Mouse (Mus musculus) neural tube, embryonic 11.5 days (tissue): ENCODE data around the gene Diablo. TPM values are rescaled to one million over a fixed set of nuclear protein-coding genes. Genes with fewer than 3 reads are reported as not detected.
A peak's percentile ranks its signal among the peaks of the same experiment; 100 is the strongest.

ENCODE experiments used
- ATAC-seq: fragments of 200-750 bp; cut with Nextera tagmentation; 2 replicates; pipeline ENCODE4 v1.8.0; 2017; ENCODE audit warnings: moderate number of reproducible peaks, mild to moderate bottlenecking, moderate TSS enrichment, moderate library complexity; ENCODE audit not compliant: insufficient read depth, low FRiP score, low TSS enrichment
- DNase-seq: peaks from one replicate; pipeline ENCODE4 v3.0.0-alpha.2; 2015; ENCODE audit warnings: low spot score
- H3K27ac ChIP-seq: fragments of 300-500 bp; sonication (generic); 2 replicates; pipeline ENCODE4 v1.5.1; 2014; ENCODE audit warnings: low read depth, mild to moderate bottlenecking, low read length
- H3K27me3 ChIP-seq: fragments of 300-500 bp; sonication (generic); 2 replicates; pipeline ENCODE4 v1.6.1; 2014; ENCODE audit warnings: mild to moderate bottlenecking, low read length, mixed read lengths; ENCODE audit not compliant: control insufficient read depth, insufficient read depth
- H3K36me3 ChIP-seq: fragments of 300-500 bp; sonication (generic); 2 replicates; pipeline ENCODE4 v1.6.1; 2014; ENCODE audit warnings: mild to moderate bottlenecking, low read length, moderate library complexity, mixed read lengths; ENCODE audit not compliant: control insufficient read depth, insufficient read depth
- H3K4me1 ChIP-seq: fragments of 300-500 bp; sonication (generic); 2 replicates; pipeline ENCODE4 v1.6.1; 2014; ENCODE audit warnings: low read length, mixed read lengths; ENCODE audit not compliant: control insufficient read depth, insufficient read depth
- H3K4me2 ChIP-seq: fragments of 300-500 bp; sonication (generic); 2 replicates; pipeline ENCODE4 v1.6.1; 2014; ENCODE audit warnings: low read depth, mild to moderate bottlenecking, moderate library complexity
- H3K4me3 ChIP-seq: fragments of 300-500 bp; sonication (generic); 2 replicates; pipeline ENCODE4 v1.5.1; 2014; ENCODE audit warnings: low read depth, low read length
- H3K9ac ChIP-seq: fragments of 300-500 bp; sonication (generic); 2 replicates; pipeline ENCODE4 v1.6.1; 2014; ENCODE audit warnings: mild to moderate bottlenecking, low read length
- H3K9me3 ChIP-seq: fragments of 300-500 bp; sonication (generic); 2 replicates; pipeline ENCODE4 v1.6.1; 2016; ENCODE audit warnings: low read length; ENCODE audit not compliant: control insufficient read depth
- WGBS: fragments of 180-500 bp; shearing (Covaris S2); extraction: QIAGEN DNeasy Blood & Tissue Kit; methylation state at CpG from one replicate; pipeline ENCODE4 v1.1.7; 2014; 5-methylcytosine and 5-hydroxymethylcytosine counted together
- polyA plus RNA-seq: library from polyadenylated mRNA; unstranded; fragments of >200 nt; fragmentation: Nextera tagmentation; extraction: Ambion mirVana; gene quantifications from 2 replicates; pipeline ENCODE4 v1.2.1, GENCODE M21; 2014

The Diablo gene
- polyA plus RNA-seq, 1 experiment from 2014 or later: 143 TPM

GRCm38 (mm10) chr5:123530056-123530455 is 6.1 kb upstream of the Diablo start:
- H3K36me3 ChIP-seq: peaks cover 5% of the 10 kb centered on the region
- DNase-seq: no peak
- 87% methylated on average over 8 of the region's 8 CpGs for WGBS
- H3K4me1 ChIP-seq: no peaks in the 10 kb centered on the region
- no peak overlapping the region for H3K4me2 ChIP-seq
- no peak overlapping the region for H3K9ac ChIP-seq
- H3K27me3 ChIP-seq: no peaks in the 10 kb centered on the region
- H3K27ac ChIP-seq: no peak overlapping the region
- H3K4me3 ChIP-seq: no peak overlapping the region
- no peak for ATAC-seq
- H3K9me3 ChIP-seq: no peaks in the 10 kb centered on the region

GRCm38 (mm10) chr5:123528641-123529040 is 4.7 kb upstream of the Diablo start:
- H3K4me3 ChIP-seq: no peak overlapping the region
- H3K9me3 ChIP-seq: no peaks in the 10 kb centered on the region
- no peak overlapping the region for H3K9ac ChIP-seq
- no peak overlapping the region for H3K27ac ChIP-seq
- H3K27me3 ChIP-seq: no peaks in the 10 kb centered on the region
- WGBS: 77% methylated on average over 7 of the region's 7 CpGs
- H3K4me1 ChIP-seq: peaks cover 2% of the 10 kb centered on the region; the same call in 1 of the 2 replicates
- peaks cover 5% of the 10 kb centered on the region for H3K36me3 ChIP-seq
- no peak overlapping the region for H3K4me2 ChIP-seq
- DNase-seq (no peak), ATAC-seq (no peak)

- Histone ChIP-seq H3K4me2 (no peak overlapping the region), H3K27me3 (no peaks in the 10 kb centered on the region), H3K9ac (no peak overlapping the region), H3K27ac (no peak overlapping the region), H3K4me1 (peaks cover 5% of the 10 kb centered on the region; the same call in 1 of the 2 replicates), H3K36me3 (peaks cover 2% of the 10 kb centered on the region), H3K9me3 (no peaks in the 10 kb centered on the region), H3K4me3 (no peak overlapping the region)
- ATAC-seq (no peak), DNase-seq (no peak)
- 90% methylated on average over 9 of the region's 9 CpGs for WGBS
Measured at GRCm38 (mm10) chr5:123525916-123526495, 2.0 kb upstream of the Diablo start.

GRCm38 (mm10) chr5:123525281-123525680 is 1.3 kb upstream of the Diablo start, which contains the start of gene Gm49027:
TSS of gene Gm49027 (minus strand) at chr5:123525488.
- Histone ChIP-seq H3K4me2 (peak within 1 kb of the TSS; percentile 72), H3K36me3 (peaks cover 2% of the 10 kb centered on the region), H3K4me1 (peaks cover 5% of the 10 kb centered on the region; the same call in 1 of the 2 replicates), H3K9me3 (no peaks in the 10 kb centered on the region), H3K27me3 (no peaks in the 10 kb centered on the region), H3K4me3 (peak within 1 kb of the TSS; percentile 95), H3K9ac (peak within 1 kb of the TSS; percentile 48), H3K27ac (peak within 1 kb of the TSS; percentile 29; the same call in 1 of the 2 replicates)
- no peak for ATAC-seq
- WGBS: 86% methylated on average over 7 of the region's 7 CpGs
- no peak for DNase-seq

- peak overlapping the region; percentile 72 for H3K4me2 ChIP-seq
- no peaks in the 10 kb centered on the region for H3K27me3 ChIP-seq
- no peaks in the 10 kb centered on the region for H3K9me3 ChIP-seq
- peak; percentile 92 for ATAC-seq
- no peaks in the 10 kb centered on the region; the same call in 1 of the 2 replicates for H3K36me3 ChIP-seq
- under 1% methylated on average over 27 of the region's 27 CpGs for WGBS
- H3K4me3 ChIP-seq: peak overlapping the region; percentile 95
- H3K9ac ChIP-seq: peak overlapping the region; percentile 48
- no peak for DNase-seq
- H3K27ac ChIP-seq: peak overlapping the region; percentile 29; the same call in 1 of the 2 replicates
- peaks cover 5% of the 10 kb centered on the region; the same call in 1 of the 2 replicates for H3K4me1 ChIP-seq
Measured at GRCm38 (mm10) chr5:123524393-123524750, 396 bp upstream of the Diablo start.

- H3K27ac ChIP-seq: no peak overlapping the region
- H3K9me3 ChIP-seq: no peaks in the 10 kb centered on the region
- ATAC-seq: no peak
- H3K4me1 ChIP-seq: peaks cover 5% of the 10 kb centered on the region; the same call in 1 of the 2 replicates
- no peak overlapping the region for H3K9ac ChIP-seq
- no peak overlapping the region for H3K4me3 ChIP-seq
- H3K27me3 ChIP-seq: no peaks in the 10 kb centered on the region
- H3K4me2 ChIP-seq: no peak overlapping the region
- H3K36me3 ChIP-seq: no peaks in the 10 kb centered on the region; the same call in 1 of the 2 replicates
- WGBS: 77% methylated on average over 1 of the region's 1 CpGs
- DNase-seq: no peak
Measured at GRCm38 (mm10) chr5:123522166-123522565, 1.8 kb downstream of the Diablo start.

GRCm38 (mm10) chr5:123521621-123522020 is 2.4 kb downstream of the Diablo start:
- Histone ChIP-seq H3K4me1 (peaks cover 5% of the 10 kb centered on the region; the same call in 1 of the 2 replicates), H3K9ac (no peak overlapping the region; the same call in 1 of the 2 replicates)
- WGBS: 89% methylated on average over 1 of the region's 1 CpGs

GRCm38 (mm10) chr5:123520666-123521065 is 3.3 kb downstream of the Diablo start:
- Histone ChIP-seq H3K4me1 (peaks cover 5% of the 10 kb centered on the region; the same call in 1 of the 2 replicates), H3K27ac (no peak overlapping the region), H3K4me3 (no peak overlapping the region), H3K27me3 (no peaks in the 10 kb centered on the region), H3K36me3 (no peaks in the 10 kb centered on the region; the same call in none of the 2 replicates), H3K4me2 (no peak overlapping the region), H3K9me3 (no peaks in the 10 kb centered on the region), H3K9ac (no peak overlapping the region)
- no peak for DNase-seq
- WGBS: 89% methylated on average over 9 of the region's 9 CpGs
- ATAC-seq: no peak

More at GRCm38 (mm10) chr5:123521621-123522020, 2.4 kb downstream of the Diablo start:
- no peaks in the 10 kb centered on the region for H3K9me3 ChIP-seq
- H3K27me3 ChIP-seq: no peaks in the 10 kb centered on the region
- H3K36me3 ChIP-seq: no peaks in the 10 kb centered on the region; the same call in none of the 2 replicates
- no peak overlapping the region for H3K4me3 ChIP-seq
- H3K27ac ChIP-seq: no peak overlapping the region
- H3K4me2 ChIP-seq: no peak overlapping the region
- ATAC-seq: no peak
- DNase-seq: no peak

- H3K27ac ChIP-seq: no peak overlapping the region
- no peak for DNase-seq
- no peaks in the 10 kb centered on the region for H3K27me3 ChIP-seq
- H3K4me1 ChIP-seq: no peaks in the 10 kb centered on the region
- H3K9ac ChIP-seq: no peak overlapping the region
- ATAC-seq: no peak
- peaks cover 10% of the 10 kb centered on the region for H3K36me3 ChIP-seq
- H3K4me3 ChIP-seq: no peak overlapping the region
- 88% methylated on average over 5 of the region's 5 CpGs for WGBS
- H3K4me2 ChIP-seq: no peak overlapping the region
- H3K9me3 ChIP-seq: no peaks in the 10 kb centered on the region
Measured at GRCm38 (mm10) chr5:123514871-123515270, 9.1 kb downstream of the Diablo start.
